Mouse (Mus musculus) CD4-positive naive resting alpha-beta T cell, adult 57 days (primary cell): ENCODE results near the gene Stip1. TPM values are rescaled to one million over a fixed set of nuclear protein-coding genes. Genes with fewer than 3 reads are reported as not detected.

Source experiments
- total RNA-seq: library from RNA; stranded (reverse); gene quantifications from one replicate; pipeline ENCODE4 v1.2.4, GENCODE M21; 2023

Gene Stip1
- total RNA-seq: 103 TPM

GRCm38 (mm10) chr19:7039841-7040636, at the start of gene Stip1:
Gene Stip1, minus strand, starts transcription at chr19:7039967.

GRCm38 (mm10) chr19:7056248-7057087, 16.7 kb upstream of the Stip1 start, which contains the start of gene Macrod1:
Gene Macrod1, plus strand, starts transcription at chr19:7056810.

GRCm38 (mm10) chr19:7019191-7019590, 20.6 kb downstream of the Stip1 start, which contains the start of gene Fermt3:
Gene Fermt3, minus strand, starts transcription at chr19:7019469.

GRCm38 (mm10) chr19:6996006-6996405, 43.8 kb downstream of the Stip1 start, which contains the start of the genes Nudt22 and Trpt1:
Gene Nudt22, minus strand, starts transcription at chr19:6996117.
Gene Trpt1, plus strand, starts transcription at chr19:6996131.

GRCm38 (mm10) chr19:6992011-6992858, 47.5 kb downstream of the Stip1 start, which contains the start of gene Dnajc4:
Gene Dnajc4, minus strand, starts transcription at chr19:6992572.

GRCm38 (mm10) chr19:6987061-6987903, 52.5 kb downstream of the Stip1 start, which contains the start of gene Vegfb:
Gene Vegfb, minus strand, starts transcription at chr19:6987651.

GRCm38 (mm10) chr19:6980381-6981093, 59.2 kb downstream of the Stip1 start, which contains the start of gene Fkbp2:
Gene Fkbp2, minus strand, starts transcription at chr19:6980501.

GRCm38 (mm10) chr19:6975537-6976521, 63.9 kb downstream of the Stip1 start, which contains the start of gene Plcb3:
Gene Plcb3, minus strand, starts transcription at chr19:6976470.

GRCm38 (mm10) chr19:6974211-6975205, 65.3 kb downstream of the Stip1 start, which contains the start of gene Ppp1r14b:
Gene Ppp1r14b, plus strand, starts transcription at chr19:6974968.

Other genes with a start within 250 kb of the Stip1 start
- 28.9 TPM for gene Rps6ka4, start 199.3 kb downstream of the Stip1 start, total RNA-seq
- 98.6 TPM for gene Ccdc88b, start 181.8 kb downstream of the Stip1 start, total RNA-seq
- 122 TPM for gene Trmt112, start 130.3 kb downstream of the Stip1 start, total RNA-seq
- 72.4 TPM for gene Prdx5, start 129.9 kb downstream of the Stip1 start, total RNA-seq
- gene Esrra, start 118.2 kb downstream of the Stip1 start, total RNA-seq: 32.5 TPM
- gene Catsperz, start 114.6 kb downstream of the Stip1 start, total RNA-seq: not detected
- not detected for gene Kcnk4, start 105.5 kb downstream of the Stip1 start, total RNA-seq
- gene Bad, start 98.1 kb downstream of the Stip1 start, total RNA-seq: 8.7 TPM
- gene Gpr137, start 97.5 kb downstream of the Stip1 start, total RNA-seq: 9.8 TPM
- gene Ppp1r14b, start 65.0 kb downstream of the Stip1 start, total RNA-seq: 128 TPM
- 9.6 TPM for gene Plcb3, start 63.5 kb downstream of the Stip1 start, total RNA-seq
- gene Fkbp2, start 59.5 kb downstream of the Stip1 start, total RNA-seq: 20.2 TPM
- gene Vegfb, start 52.3 kb downstream of the Stip1 start, total RNA-seq: 8.7 TPM
- 29.2 TPM for gene Dnajc4, start 47.4 kb downstream of the Stip1 start, total RNA-seq
- 5.4 TPM for gene Nudt22, start 43.9 kb downstream of the Stip1 start, total RNA-seq
- 3.8 TPM for gene Trpt1, start 43.8 kb downstream of the Stip1 start, total RNA-seq
- gene Fermt3, start 20.5 kb downstream of the Stip1 start, total RNA-seq: 189 TPM
- 15.5 TPM for gene Macrod1, start 16.8 kb upstream of the Stip1 start, total RNA-seq
- 0.30 TPM for gene Flrt1, start 65.8 kb upstream of the Stip1 start, total RNA-seq
- gene Otub1, start 166.3 kb upstream of the Stip1 start, total RNA-seq: 102 TPM
- 246 TPM for gene Cox8a, start 177.6 kb upstream of the Stip1 start, total RNA-seq
- 32.5 TPM for gene Naa40, start 201.2 kb upstream of the Stip1 start, total RNA-seq
- gene Rcor2, start 227.4 kb upstream of the Stip1 start, total RNA-seq: 1.0 TPM